Mouse (Mus musculus) right cerebral cortex, adult 2 months (tissue): ENCODE results near the gene Vegfa.

Experiments used
- DNase-seq, 2 experiments: peaks; one replicate each; pipeline ENCODE4 v3.0.0; 2021 to 2022; ENCODE audit warnings: low spot score in 2 of 2

Vegfa gene

DNA sequence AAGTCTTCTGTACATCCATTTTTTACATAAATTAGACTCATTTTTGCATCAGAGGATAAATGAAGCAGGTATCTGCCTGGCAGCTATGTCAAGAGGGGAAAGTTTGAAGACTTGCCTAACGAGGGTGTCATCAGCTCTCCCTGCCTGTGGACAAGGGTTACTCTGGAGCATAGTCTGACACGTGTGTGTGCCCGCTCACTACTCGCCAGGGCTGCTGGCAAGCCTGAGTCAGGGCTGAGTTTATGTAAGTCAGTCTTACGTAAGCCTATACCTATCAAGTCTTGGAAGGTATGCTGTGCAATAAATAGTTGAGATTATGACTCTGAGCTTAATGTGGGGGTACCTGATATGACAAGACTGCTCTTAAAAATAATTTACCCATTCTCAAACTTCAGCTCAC lies 19.2 kb upstream of the Vegfa start:
- DNase-seq, result no peak

DNA sequence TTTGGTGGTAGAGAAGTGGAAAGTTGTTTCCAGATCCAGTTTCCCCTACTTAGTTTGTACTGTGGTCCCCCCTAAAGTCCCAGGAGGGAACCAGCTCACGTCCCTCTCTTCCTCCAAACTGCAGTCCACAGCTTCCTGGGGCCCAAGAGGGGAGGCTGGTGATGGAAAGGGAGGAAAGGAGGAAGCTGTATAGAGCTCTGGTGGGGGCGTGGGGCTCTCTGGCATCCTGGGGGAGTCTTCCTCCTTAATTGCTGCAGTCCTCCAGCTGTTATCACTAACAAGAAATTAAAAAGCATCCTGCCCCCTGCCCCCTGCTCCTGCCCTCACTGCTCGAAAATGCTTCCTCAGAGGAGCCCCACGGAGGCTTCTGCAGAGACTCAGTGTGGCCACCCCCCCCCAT lies 17.4 kb upstream of the Vegfa start:
- DNase-seq, result no peak

DNA sequence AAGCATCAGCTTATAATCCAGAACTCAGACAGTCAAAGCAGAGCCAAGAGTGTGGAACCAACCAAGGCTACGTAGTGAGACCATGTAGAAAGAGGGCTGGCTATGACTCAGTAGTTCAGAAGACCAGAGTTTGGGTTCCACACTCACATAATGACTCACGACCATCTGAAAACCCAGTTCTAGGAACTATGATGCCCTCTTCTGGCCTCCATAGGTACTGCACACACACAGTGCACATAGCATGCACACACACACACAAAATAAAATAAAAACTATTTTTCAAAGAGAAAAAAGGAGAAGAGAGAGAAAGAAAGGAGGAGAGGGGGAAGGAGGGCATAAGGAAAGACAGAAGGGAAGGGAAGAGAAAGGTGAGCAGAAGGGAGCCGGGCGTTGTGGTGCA lies 16.0 kb upstream of the Vegfa start:
- DNase-seq, result no peak

DNA sequence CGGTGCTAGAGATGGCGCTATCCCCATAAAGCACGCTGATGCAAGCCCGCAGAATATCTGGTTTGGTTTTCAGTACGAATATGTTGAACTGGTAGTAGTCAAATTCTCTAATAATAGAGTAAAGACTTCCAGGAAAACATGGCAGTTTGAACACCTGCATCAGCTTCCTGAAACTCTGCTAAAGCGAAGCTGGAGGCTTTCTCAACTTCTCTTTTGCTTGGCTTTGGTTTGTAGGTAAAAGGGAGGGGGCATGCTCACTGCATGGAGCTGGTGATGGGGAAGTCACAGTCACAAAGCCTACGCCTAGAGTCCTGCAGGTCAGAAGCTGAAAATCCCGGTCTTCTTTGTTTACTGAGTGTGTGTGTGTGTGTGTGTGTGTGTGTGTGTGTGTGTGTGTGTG lies 13.6 kb upstream of the Vegfa start:
- no peak for DNase-seq

DNA sequence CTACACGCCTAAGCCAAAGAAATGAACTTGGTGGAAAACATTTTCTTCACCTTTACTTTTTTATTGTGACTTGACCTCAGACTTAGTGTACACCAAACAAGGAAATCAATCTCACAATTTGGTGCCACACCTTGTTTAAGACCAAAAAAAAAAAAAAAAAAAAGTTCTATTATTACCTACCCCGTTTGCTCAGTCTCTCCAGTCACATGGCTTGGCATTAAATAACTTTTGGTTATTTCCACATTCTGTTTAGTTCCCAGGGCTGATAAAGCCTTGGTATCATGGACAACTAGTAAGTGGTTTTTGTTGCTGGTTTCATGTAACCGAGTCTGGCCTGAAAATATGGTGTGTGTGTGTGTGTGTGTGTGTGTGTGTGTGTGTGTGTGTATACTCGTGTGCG lies 12.8 kb upstream of the Vegfa start:
- no peak for DNase-seq

DNA sequence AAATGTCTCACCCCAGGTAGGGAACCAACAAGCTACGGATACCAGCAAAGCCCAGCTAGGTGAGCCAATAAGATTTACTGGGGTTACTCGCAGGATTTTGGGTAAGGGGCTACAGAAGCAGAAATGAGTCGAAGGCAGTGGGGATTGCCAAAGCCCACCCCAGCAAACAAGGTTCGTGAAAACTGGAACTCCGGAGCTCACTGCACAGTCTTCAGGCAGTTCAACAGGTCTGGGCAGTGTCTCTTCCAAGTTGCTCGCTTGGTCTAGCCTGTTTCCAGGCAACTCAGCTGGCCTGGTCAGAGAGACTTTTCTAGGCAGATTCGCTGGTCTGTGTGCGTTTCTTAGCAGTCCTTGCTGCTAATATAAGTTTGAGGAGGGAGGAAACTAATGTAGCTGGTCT lies 10.0 kb upstream of the Vegfa start:
- DNase-seq, result no peak

DNA sequence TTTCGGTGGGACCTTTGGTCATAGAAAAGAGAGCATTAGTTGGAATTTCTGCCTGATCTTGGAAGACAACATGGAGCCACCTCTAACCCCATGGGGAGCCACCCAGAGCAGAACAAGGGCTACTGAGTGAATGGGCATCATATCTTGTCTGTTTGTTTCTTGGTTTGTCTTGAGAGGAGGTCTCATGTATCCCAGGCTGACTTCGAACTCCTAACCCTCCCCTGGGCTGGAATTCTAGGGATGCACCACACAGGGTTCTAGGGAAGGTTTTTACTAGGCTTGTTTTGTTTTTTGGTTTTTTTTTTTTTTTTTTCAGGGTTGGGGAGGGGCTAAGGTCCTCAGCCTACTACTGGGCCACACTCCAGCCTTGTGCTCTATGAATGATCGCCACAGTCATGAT lies 9.5 kb upstream of the Vegfa start:
- no peak for DNase-seq

DNA sequence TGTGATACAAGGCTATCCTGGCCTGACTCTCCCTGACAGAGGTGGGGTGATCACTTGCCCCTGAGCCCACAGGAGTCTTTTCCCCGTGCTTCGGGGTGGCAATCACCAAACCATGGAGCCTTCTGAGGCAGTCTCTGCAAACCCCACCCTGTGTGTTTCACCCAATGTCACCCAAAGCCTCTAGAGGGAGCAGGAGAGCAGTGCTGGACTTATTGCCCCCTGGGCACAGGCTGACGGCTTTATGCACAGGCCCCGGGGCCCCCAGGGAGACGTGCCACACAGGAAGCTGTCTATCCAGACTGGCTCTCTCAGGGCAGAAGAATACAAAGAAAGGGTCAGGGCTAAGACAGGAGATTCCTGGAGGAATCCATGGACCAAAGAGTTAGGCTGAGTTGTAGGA lies 9.1 kb upstream of the Vegfa start:
- DNase-seq, result peak in 1 of 2 experiments; percentile 31

DNA sequence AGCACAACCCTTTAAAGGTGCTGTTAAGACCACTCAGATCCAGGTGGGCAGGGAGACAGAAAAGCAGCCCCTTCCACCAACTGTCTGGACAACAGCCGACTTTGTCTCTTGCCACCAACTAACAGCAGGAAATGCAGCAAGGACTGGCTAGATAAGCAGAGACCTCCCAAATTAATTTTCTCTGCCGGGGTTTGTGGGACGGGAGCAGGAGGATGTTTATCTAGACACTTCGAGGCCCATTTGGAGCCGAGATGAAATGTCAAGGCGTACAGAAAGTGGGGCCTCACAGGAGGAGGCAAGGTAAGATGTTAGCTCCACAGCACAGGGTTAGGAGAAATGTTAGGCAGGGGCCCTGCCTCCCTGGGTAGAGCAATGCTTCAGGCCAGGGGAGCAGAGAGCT lies 8.4 kb upstream of the Vegfa start:
- no peak for DNase-seq

DNA sequence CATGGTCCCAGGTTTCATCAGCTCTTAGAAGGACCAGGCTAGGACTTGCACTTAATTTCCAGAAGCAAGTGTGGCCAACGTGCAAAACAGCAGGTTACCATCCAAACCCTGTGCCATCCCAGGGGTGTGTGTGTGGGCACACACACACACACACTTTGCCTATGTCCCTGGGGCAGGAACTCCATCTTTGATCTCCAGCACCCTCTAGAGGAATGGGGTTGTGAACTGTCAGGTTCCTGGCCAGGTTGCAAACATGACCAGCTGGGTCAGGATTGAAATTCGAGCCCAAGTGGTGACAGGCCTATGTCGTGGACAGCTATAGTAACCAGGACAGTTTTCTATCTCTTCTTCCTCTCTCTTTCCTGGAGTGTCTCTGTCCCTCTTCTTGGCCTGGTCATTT lies 6.7 kb upstream of the Vegfa start:
- DNase-seq, result no peak

DNA sequence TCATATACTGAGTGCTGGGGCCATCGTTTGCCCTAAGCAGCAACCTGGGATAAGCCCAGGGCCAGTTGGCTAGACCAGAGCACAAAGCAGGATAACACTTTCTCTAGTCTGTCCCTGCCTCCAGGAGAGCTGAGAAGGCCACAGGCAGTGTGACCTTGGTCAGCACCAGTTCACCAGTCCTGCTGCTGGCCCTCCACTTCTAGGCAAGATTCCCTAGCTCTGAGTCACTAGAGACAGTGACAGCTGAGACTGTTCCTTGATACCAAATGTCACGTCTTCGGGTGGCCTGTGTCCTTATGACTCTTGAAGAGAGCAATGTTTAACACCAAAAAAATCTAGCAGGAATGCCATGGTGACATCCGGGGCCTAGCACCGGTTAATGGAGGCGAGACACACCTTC lies 4.2 kb upstream of the Vegfa start:
- no peak for DNase-seq

DNA sequence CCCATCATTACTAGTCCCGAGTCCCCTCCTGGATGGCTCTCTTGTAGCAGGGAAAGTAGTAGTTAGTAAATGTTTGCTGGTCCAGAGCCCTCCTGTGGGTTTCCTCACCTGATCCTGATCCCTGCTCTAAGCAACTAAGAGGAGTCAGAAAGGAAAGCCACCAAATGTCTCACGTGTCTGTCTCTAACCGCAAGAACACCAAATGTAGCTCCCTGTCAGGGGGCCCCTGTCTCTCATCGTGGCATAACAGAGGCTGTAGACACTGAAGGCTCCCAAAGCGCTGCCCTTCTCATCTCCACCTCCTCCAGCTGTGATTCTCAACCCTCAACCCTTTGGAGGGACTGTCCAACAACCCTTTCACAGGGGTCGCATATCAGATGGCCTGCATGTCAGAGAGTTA lies 1.9 kb upstream of the Vegfa start:
- no peak for DNase-seq

DNA sequence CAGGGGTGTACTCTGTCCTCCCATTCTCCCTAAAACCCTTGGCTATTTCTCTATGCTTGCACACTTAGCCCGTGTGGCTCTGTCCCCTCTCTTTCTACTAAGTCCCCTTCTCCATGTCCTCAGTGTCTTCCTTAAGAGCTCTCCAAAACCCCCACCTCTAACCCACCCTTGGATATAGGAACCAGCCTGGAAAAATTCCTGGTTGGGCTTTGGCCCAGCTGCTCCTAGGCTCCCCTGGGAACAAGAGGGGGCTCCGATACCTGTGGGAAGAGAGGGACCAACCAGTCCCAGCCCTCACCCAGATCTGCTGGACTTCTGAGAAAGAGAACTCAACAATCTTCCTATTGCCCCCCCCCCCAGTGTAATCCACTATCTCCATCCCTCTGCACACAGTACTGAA lies 1.4 kb upstream of the Vegfa start:
- DNase-seq, result no peak

DNA sequence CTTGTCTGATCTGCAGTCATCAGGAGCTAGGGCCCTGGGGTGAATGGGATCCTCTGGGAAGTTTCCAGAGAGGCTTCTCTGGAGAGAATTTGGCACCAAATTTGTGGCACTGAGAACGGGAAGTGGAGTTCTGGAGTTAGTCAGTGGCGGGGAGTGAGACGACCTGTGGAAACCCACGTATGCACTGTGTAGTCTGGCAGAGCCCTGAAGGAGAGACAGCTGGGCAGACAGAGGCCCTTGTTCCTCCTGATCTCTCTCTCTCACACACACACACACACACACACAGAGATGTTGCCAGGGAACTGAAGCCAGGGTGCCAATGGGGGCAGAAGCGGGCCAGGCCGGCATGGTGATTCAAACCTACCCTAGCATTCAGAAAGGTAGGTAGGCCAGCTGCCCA lies 953 bp upstream of the Vegfa start:
- DNase-seq, result no peak

DNA sequence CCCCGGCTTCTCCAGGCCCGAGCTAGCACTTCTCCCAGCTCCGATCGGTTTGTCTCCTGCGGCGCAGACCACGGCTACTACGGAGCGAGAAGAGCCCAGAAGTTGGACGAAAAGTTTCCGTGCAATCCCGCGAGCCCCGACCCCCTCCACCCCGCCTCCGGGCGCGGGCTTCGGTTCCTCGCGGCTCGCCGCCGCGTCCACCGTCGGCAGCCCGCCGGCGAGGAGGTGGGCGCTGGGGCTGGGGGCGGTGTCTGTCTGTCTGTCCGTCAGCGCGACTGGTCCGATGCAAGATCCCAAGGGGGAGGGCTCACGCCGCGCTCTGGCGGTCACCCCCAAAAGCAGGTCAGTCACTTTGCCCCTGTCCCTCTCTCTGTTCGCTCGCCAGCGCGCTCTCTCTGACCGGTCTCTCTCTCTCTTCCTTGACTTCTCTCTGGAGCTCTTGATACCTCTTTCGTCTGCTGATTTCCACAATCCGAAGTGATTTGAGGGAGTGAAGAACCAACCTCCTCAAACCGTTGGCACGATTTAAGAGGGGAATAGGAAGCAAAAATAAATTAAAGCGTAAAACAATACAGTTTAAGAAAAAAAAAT lies 453 bp downstream of the Vegfa start:
- DNase-seq, result peak; percentile 30 to 47

DNA sequence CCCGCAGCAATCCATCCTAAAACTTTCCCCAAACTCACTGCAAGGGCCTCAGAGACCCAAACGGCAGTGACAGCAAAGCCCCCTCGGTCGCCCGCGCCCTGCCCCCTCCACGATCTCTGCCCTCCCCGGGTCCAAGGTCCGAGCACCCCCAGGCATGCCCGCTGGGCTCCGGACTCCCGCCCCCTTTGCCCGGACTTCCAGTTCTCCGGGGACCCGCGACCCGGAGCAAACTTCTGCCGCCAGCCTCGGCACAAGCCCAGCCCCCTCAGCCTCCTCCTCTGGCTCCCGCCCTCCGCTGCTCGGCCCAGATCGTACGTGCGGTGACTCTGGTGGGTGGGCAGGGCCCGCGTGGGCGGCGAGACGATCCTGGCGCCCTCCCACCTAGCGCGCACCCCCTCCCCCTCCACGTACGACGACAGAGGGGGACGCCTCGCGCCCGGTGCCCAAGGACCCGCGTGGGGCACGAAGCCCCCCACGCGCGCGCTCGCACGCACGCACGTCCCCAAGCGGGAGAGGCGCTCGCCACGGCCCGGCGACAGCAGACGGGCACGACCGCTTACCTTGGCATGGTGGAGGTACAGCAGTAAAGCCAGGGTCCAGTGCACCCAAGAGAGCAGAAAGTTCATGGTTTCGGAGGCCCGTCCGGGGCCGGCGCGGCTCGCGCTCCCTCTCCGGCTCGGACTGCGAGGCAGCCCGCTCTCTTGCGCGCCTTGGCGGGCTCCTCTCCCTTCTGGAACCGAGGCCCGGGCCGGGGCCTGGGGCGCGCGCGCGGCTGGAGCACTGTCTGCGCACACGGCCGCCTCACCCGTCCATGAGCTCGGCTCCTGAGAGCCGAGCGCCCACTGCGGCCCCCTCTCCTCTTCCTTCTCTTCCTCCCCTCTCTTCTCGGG lies 1.2 kb downstream of the Vegfa start:
- peak; percentile 53 to 71 for DNase-seq

DNA sequence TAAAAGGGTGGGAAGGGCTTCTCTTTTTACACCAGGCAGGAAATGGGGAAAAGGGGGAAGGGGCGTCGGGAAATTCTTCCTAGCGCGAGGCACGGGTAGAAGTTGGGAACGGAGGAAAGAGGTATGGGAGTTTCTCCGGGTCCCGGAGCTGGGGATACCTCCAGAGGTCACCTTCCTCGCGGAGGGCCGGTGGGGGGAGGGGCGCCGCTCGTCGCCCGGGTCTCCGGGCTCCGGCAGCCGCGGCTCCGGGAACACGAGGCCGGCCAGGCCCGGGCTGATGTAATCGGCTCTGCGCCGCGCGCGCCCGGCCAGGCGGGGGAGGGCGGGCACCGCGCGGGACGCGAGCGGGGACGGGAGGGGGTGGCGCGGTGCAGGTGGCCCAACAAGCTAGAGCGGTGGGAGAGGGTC lies 1.8 kb downstream of the Vegfa start:
- peak; percentile 39 to 43 for DNase-seq

DNA sequence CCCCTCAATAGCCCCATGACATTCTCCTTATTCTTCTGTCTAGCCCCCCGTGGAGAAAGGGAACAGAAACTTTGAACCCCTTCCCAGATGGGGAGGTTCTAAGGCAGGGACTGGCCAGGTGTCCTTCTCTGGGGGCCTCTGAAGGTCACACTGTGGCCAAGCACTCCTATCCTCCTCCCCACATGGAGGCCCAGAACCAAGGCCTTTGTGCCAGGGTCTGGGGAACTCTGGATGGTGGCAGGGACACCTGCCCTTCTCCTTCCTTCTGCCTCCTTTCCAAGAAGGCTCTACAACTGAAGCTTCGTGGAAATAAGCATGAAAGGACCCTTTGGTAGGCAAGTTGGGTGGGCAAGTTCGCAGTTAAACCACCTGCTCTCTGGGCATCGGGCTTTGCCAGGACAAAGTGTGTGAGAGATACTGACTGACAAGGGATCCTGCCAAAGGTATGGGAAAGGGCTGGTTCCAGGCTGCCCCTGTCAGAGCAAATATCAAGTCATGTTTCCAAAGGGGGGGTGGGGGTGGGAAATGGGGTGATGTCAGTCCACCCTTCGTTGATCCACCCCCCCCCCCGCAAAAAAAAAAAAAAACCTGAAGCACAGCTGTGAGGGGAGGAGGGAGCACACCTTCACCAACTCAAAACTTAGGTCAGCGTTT lies 2.5 kb downstream of the Vegfa start:
- no peak for DNase-seq

DNA sequence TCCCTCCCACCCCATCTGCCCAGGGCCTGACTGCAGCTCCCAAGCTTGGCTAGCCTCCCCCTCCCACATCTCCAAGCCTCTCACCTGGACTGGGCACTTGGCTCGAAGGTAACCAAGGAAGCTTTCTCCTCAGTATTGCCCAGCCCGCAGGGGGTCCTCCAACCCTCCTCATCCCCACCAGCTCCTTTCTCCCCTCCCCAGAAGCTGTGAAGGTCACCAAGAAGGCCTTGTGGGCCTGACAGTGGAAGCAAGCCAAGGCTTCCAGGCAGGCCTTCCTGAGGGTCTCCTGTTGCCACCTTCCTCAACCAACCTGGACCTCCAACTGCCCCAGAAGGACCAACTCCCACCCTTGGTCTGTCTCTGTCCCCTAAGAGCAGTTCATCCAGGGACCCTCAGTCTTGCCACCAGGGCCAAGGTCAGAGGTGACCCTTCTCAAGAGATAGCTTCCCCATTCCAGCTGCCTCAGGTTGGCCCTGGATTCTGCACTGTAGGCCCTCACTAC lies 3.1 kb downstream of the Vegfa start:
- no peak for DNase-seq

DNA sequence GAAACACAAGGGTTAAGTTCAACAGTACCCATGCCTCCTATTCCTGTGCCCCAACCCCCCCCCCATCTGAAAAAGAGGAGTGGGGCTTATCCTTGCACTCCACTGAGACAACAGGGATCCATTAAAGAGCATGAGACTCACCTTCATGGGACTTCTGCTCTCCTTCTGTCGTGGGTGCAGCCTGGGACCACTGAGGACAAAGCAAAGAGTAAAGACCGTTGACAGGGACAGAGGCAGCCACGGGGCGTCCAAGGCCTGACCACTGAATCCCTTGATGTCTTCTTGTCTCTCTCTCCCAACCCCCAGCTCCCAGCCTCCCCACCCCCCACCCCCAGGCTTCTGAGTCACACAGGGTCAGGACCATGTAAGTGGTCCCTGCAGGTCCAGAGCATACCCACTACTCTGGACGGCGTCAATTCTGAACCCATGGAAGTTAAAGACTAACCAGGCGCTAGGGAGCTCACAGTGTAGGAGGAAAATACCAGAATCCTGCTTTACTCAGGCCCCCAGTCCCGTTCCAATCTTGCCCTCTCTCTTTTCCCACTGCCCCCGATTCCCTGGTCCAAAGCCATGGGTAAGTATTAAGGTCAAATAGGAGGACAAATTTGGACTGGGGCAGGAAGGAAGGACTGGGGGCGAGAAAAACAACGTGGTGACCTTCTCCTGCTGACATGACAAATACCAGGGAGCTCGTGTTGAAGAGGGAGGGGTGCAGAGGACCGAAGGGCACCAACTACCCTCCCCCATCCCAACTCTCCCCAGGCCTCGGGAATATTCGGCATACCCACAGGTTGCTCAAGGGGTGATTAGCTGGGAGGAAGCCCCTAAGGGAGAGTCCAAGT lies 3.7 kb downstream of the Vegfa start:
- no peak for DNase-seq

DNA sequence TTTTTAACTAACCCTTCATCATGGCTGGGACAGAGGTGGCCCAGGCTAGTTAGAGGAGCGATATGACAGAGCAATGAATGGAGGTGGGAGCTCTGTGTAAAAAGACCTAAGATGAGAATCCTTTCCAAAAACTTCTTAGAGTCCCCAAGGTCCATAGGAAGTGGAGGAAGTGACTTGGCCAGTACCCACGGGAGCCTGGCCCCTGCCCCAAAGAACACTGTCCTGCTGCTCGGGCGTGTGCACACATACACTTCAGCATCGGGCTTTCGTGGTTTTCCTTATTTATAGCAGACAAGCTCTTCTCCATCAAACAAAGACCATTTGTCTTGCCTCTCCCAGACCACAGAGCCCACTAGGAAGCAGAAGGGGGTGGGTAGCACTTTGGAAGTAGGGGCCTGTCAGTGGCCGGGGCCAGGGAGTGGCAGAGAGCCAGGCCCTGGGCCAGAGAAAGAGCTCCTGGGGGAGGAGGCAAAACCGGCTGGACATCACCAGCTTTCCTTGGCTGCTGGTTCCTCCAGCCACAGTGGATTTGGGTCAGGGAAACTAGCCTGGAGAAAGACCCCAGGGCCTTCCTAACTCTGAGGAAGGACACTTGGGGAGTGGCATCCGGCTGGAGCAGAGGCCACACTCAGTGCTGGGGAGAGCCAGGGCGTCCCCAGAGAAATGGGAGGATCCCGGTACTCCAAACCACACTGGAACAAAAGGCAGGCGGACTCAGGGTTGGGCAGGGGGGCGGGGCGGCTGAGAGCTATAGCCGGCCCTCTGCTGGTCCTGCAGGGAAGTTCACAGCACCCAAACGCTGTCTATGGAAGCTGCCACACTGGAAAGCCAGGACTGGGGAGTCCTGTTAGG lies 4.9 kb downstream of the Vegfa start:
- DNase-seq, result peak; percentile 23 to 50
